Mouse (Mus musculus) heart, adult 8-10 months (tissue): ENCODE data around the gene Gm45234. TPM values are rescaled to one million over a fixed set of nuclear protein-coding genes. Genes with fewer than 3 reads are reported as not detected.

ENCODE experiments used
- DNase-seq: peaks from one replicate; pipeline ENCODE4 v3.0.0; 2022; ENCODE audit warnings: low spot score
- microRNA-seq: library from miRNA; unstranded; fragments of <30 nt; microRNA quantifications from one replicate; pipeline ENCODE4 v1.2.0, GENCODE M21; 2022
- total RNA-seq, 4 experiments: library from RNA; stranded (reverse); gene quantifications; 2 replicates each; pipeline ENCODE4 v1.2.4; 2022

Gm45234 gene
- total RNA-seq, 4 experiments from 2014 or later, result 0.41 TPM; not detected in 3

- DNase-seq, result no peak
Observed at GRCm38 (mm10) chr6:124708289-124708889, 47.4 kb downstream of the Gm45234 start.

DNA sequence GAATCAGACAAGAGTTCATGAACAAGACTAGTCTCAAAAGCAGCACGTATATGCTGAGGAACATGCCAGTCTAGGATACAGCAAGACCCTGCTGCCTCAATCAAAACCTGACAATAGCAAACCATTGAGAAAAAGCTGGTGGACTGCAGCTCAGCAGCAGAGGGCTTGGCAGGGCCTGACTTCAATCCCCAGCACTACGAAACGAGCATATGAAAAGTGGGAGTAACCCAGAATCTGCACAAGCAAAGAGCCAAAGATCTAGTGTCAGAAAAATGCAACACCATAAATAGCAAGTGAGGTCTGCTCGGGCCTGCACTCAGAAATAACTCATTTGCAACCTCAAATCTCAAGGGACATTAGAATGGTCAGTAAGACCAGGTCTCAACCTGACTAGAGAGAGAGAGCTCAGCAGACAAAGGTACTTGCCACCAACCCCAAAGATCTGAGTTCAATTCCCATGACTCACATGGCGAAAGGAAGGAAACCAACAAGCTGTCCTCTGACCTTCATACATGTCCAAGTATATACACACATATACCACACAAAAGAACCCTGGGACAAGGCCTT, 49.7 kb downstream of the Gm45234 start:
- DNase-seq, result no peak

DNA sequence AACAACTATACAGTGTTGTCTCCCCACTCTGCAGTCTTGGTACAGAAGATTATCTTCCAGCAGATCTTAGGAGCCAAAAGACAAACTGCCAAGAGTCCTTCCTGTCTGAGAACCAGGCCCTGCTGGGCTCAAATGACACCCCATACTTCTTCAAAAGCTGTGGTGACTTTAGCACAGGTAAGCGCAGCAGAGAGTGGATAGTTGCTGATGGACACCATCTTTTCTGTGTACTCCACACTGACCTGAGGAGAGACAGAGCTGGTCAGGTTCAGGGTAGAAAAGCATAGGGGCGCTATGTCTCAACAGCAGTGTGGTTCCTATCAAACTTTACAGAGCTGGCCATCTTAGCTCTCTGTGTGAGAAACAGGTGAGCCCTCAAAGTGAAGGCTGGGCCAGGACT, 51.4 kb downstream of the Gm45234 start:
- DNase-seq, result no peak

DNA sequence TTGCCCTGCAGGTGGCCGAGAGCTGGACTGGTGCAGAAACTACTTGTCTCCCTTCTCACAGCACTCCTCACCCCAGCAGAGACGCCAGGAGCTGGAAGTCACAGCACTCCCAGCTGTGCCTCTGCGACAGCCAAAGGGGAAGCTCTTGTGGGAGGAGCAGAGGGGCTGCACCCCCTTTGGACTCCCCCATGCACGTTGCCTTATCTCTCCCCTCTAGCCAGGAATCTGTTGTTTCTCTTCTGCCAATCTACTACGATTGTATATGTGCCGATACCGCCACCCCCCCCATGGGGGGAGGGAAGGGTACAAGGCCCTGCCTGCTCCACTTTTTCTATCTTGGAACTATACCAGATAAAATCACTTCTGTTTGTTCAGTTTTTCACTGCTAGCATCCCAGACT, 52.0 kb downstream of the Gm45234 start:
- DNase-seq, result no peak

- DNase-seq, result peak; percentile 62
Observed at GRCm38 (mm10) chr6:124702784-124703103, 53.1 kb downstream of the Gm45234 start.

- DNase-seq, result no peak
Observed at GRCm38 (mm10) chr6:124702102-124702783, 53.6 kb downstream of the Gm45234 start.

DNA sequence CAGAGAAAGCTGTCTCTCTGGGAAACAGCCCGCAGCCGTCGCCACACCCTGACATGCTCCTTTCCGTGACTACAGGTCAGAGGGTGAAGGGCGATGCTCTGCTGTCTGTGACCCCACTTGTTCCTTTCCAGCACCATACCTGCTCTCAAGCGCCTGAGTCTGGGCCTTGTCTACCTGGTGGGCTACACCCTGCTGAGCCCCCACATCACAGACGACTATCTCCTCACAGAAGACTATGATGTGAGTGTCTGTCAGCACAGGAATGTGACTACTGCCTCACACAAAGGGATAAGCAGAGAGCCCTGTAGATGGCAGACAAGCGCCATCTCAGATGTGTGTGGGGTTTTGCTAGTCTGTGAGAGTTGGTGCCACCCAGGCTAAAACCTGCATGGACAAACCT, 54.5 kb downstream of the Gm45234 start:
- DNase-seq, result no peak

GRCm38 (mm10) chr6:124699962-124700610, 55.7 kb downstream of the Gm45234 start:
- peak; percentile 56 for DNase-seq

- DNase-seq, result no peak
Observed at GRCm38 (mm10) chr6:124699366-124699765, 56.5 kb downstream of the Gm45234 start.

DNA sequence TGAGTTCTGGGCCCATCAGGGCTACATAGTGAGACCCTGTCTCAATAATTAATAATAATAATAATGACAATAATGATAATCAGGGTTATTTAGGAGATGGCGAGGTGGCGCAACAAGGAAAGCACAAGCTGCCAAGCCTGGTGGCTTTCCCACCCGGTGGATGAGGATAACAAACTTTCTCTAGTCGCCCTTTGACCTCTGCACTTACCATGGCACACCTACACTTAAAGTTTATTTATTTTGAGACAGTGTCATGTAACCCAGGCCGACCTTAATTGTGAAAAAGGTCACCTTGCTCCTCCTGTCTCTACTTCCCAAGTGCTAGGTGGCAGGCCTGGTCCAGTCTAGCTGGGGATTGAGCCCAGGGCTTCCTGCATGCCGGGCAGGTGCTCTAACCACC, 57.1 kb downstream of the Gm45234 start:
- no peak for DNase-seq

DNA sequence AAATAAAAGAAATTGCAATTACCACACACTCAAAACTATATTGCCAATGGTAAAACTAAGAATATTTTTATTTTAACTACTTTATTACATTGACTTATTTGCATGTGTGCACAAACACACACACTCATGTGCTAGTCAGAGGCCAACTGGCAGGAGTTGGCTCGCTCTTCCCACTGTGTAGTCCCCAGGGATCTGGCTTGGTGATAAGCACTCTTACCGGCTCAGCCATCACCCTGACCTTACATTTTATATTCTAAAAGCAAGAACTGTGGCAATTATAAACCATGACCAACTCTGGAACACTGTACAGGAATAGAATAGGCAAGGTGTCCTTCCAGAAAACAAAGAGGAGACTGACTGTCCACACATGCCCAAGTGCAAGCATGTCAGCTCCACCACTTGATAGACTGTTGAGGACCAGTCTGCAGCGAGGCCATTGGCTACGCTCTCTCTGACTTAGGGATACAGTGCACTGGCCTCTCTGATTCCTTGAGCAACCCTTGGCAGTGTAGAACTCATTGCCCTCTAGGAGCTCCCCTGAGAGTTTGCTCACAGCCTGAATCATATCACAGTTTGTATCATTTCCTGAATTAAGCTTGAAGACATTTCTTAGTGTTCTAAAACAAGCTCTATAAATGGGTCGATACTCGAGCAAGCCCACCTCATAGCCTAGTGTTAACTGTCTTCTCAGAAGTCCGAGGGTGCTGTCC, 59.2 kb downstream of the Gm45234 start:
- DNase-seq, result no peak

- peak; percentile 62 for DNase-seq
Observed at GRCm38 (mm10) chr6:124694166-124694955, 61.5 kb downstream of the Gm45234 start.

GRCm38 (mm10) chr6:124693243-124693981, 62.4 kb downstream of the Gm45234 start:
- no peak for DNase-seq

- no peak for DNase-seq
Observed at GRCm38 (mm10) chr6:124690517-124690916, 65.3 kb downstream of the Gm45234 start.

Small RNAs within 50 kb of the gene (microRNA-seq; reads per million reads assigned to microRNA genes)
- 6.4 reads per million, percentile 16 among the genes with 10 or more reads in this experiment for gene Mir141
- 157 reads per million, percentile 65 among the genes with 10 or more reads in this experiment for gene Mir200c

Other genes with a start within 250 kb of the Gm45234 start
- 10 to 100 TPM; 11.2 to 14.1 (median 13.0) TPM for gene C1ra, start 243.6 kb downstream of the Gm45234 start, total RNA-seq
- 10 to 100 TPM; 21.5 to 26.8 (median 24.0) TPM for gene C1s1, start 213.7 kb downstream of the Gm45234 start, total RNA-seq
- 1 to 10 TPM; 1.3 to 3.0 (median 1.7) TPM for gene C1rb, start 185.7 kb downstream of the Gm45234 start, total RNA-seq
- gene C1s2, start 119.9 kb downstream of the Gm45234 start, total RNA-seq, result under 1 TPM; 0.28 to 0.65 (median 0.48) TPM
- gene Lpcat3, start 93.0 kb downstream of the Gm45234 start, total RNA-seq, result 10 to 100 TPM; 38.8 to 39.9 (median 39.1) TPM
- gene Emg1, start 43.8 kb downstream of the Gm45234 start, total RNA-seq, result 10 to 100 TPM; 64.4 to 81.5 (median 73.0) TPM
- 100 to 1,000 TPM; 251 to 296 (median 279) TPM for gene Phb2, start 43.7 kb downstream of the Gm45234 start, total RNA-seq
- 1 to 10 TPM; 2.0 to 5.7 (median 3.1) TPM for gene Ptpn6, start 17.3 kb downstream of the Gm45234 start, total RNA-seq
- gene Grcc10, start 14.6 kb downstream of the Gm45234 start, total RNA-seq, result 100 to 1,000 TPM; 286 to 318 (median 310) TPM
- gene Atn1, start 503 bp upstream of the Gm45234 start, total RNA-seq, result 10 to 100 TPM; 40.9 to 48.2 (median 45.2) TPM
- gene Eno2, start 13.7 kb upstream of the Gm45234 start, total RNA-seq, result 1 to 10 TPM; 3.2 to 6.1 (median 4.8) TPM
- gene Lrrc23, start 23.7 kb upstream of the Gm45234 start, total RNA-seq, result 1 to 10 TPM in 1 of 4 experiments, under 1 TPM in 2, not detected in 1; 0.37 to 1.2 (median 0.41) TPM
- gene Spsb2, start 52.6 kb upstream of the Gm45234 start, total RNA-seq, result 1 to 10 TPM; 2.0 to 5.8 (median 3.2) TPM
- 1,000 to 10,000 TPM in 1 of 4 experiments, 100 to 1,000 TPM in 3; 893 to 1,022 (median 969) TPM for gene Tpi1, start 58.3 kb upstream of the Gm45234 start, total RNA-seq
- gene Usp5, start 73.5 kb upstream of the Gm45234 start, total RNA-seq, result 10 to 100 TPM; 72.5 to 79.7 (median 75.8) TPM
- gene Cdca3, start 73.5 kb upstream of the Gm45234 start, total RNA-seq, result 1 to 10 TPM in 1 of 4 experiments, under 1 TPM in 3; 0.14 to 1.4 (median 0.40) TPM
- 10 to 100 TPM; 11.6 to 18.4 (median 16.7) TPM for gene Gnb3, start 84.3 kb upstream of the Gm45234 start, total RNA-seq
- 1 to 10 TPM; 8.0 to 9.7 (median 9.4) TPM for gene P3h3, start 101.7 kb upstream of the Gm45234 start, total RNA-seq
- gene Gpr162, start 108.0 kb upstream of the Gm45234 start, total RNA-seq, result 1 to 10 TPM in 1 of 4 experiments, under 1 TPM in 3; 0.31 to 1.6 (median 0.74) TPM
- under 1 TPM; 0.19 to 0.54 (median 0.25) TPM for gene Cd4, start 132.2 kb upstream of the Gm45234 start, total RNA-seq
- gene Lag3, start 155.7 kb upstream of the Gm45234 start, total RNA-seq, result under 1 TPM in 2 of 4 experiments, not detected in 2; 0.24 to 0.75 TPM
- 100 to 1,000 TPM; 116 to 160 (median 152) TPM for gene Ptms, start 164.1 kb upstream of the Gm45234 start, total RNA-seq
- 100 to 1,000 TPM; 177 to 202 (median 195) TPM for gene Mlf2, start 175.4 kb upstream of the Gm45234 start, total RNA-seq
- gene Cops7a, start 209.5 kb upstream of the Gm45234 start, total RNA-seq, result 100 to 1,000 TPM in 2 of 4 experiments, 10 to 100 TPM in 2; 98.1 to 109 (median 103) TPM
- 1 to 10 TPM in 1 of 4 experiments, under 1 TPM in 3; 0.31 to 2.7 (median 0.41) TPM for gene Pianp, start 240.7 kb upstream of the Gm45234 start, total RNA-seq